Mouse (Mus musculus) cerebellum, adult 8-10 months (tissue): ENCODE results near the gene Aldh3a2.

Experiments
- DNase-seq: peaks from one replicate; pipeline ENCODE4 v3.0.0; 2022

Gene Aldh3a2

GRCm38 (mm10) chr11:61271612-61272011 lies 4.3 kb upstream of the Aldh3a2 start:
- no peak for DNase-seq

- no peak for DNase-seq
Observed at GRCm38 (mm10) chr11:61270406-61270805, 3.1 kb upstream of the Aldh3a2 start.

GRCm38 (mm10) chr11:61268626-61269349 lies 1.5 kb upstream of the Aldh3a2 start:
- no peak for DNase-seq

GRCm38 (mm10) chr11:61263841-61264240 lies 3.4 kb downstream of the Aldh3a2 start:
- no peak for DNase-seq

GRCm38 (mm10) chr11:61262516-61262915 lies 4.7 kb downstream of the Aldh3a2 start:
- DNase-seq: no peak

- DNase-seq: no peak
Observed at GRCm38 (mm10) chr11:61259106-61259505, 8.2 kb downstream of the Aldh3a2 start.

- DNase-seq: no peak
Observed at GRCm38 (mm10) chr11:61252807-61253206, 14.5 kb downstream of the Aldh3a2 start.

- DNase-seq: no peak
Observed at GRCm38 (mm10) chr11:61251741-61252140, 15.5 kb downstream of the Aldh3a2 start.

GRCm38 (mm10) chr11:61244406-61244805 lies 22.9 kb downstream of the Aldh3a2 start:
- DNase-seq: no peak

GRCm38 (mm10) chr11:61236015-61236414 lies 31.2 kb downstream of the Aldh3a2 start:
- no peak for DNase-seq

GRCm38 (mm10) chr11:61234174-61234573 lies 33.1 kb downstream of the Aldh3a2 start:
- DNase-seq: no peak

- peak; percentile 67 for DNase-seq
Observed at GRCm38 (mm10) chr11:61231329-61231728, 35.9 kb downstream of the Aldh3a2 start.

- DNase-seq: peak; percentile 33
Observed at GRCm38 (mm10) chr11:61228406-61228805, 38.9 kb downstream of the Aldh3a2 start.

- DNase-seq: peak; percentile 73
Observed at GRCm38 (mm10) chr11:61227816-61228215, 39.4 kb downstream of the Aldh3a2 start.

- DNase-seq: peak; percentile 93
Observed at GRCm38 (mm10) chr11:61225941-61226412, 41.3 kb downstream of the Aldh3a2 start.

- DNase-seq: no peak
Observed at GRCm38 (mm10) chr11:61225511-61225910, 41.8 kb downstream of the Aldh3a2 start.

- no peak for DNase-seq
Observed at GRCm38 (mm10) chr11:61224907-61225306, 42.4 kb downstream of the Aldh3a2 start.

GRCm38 (mm10) chr11:61224234-61224744 lies 43.0 kb downstream of the Aldh3a2 start:
- DNase-seq: no peak

GRCm38 (mm10) chr11:61222971-61223745 lies 44.1 kb downstream of the Aldh3a2 start:
- no peak for DNase-seq

GRCm38 (mm10) chr11:61222007-61222406 lies 45.3 kb downstream of the Aldh3a2 start:
- DNase-seq: no peak

GRCm38 (mm10) chr11:61220156-61220881 lies 46.9 kb downstream of the Aldh3a2 start:
- no peak for DNase-seq

GRCm38 (mm10) chr11:61215936-61216335 lies 51.3 kb downstream of the Aldh3a2 start:
- no peak for DNase-seq

- DNase-seq: no peak
Observed at GRCm38 (mm10) chr11:61212102-61212501, 55.2 kb downstream of the Aldh3a2 start.
